Mouse (Mus musculus): ENCODE measurements around the gene Sv2c. TPM values are rescaled to one million over a fixed set of nuclear protein-coding genes. Genes with fewer than 3 reads are reported as not detected.

Gene Sv2c
- polyA plus RNA-seq, 1 experiment, result 0.04 TPM

DNA sequence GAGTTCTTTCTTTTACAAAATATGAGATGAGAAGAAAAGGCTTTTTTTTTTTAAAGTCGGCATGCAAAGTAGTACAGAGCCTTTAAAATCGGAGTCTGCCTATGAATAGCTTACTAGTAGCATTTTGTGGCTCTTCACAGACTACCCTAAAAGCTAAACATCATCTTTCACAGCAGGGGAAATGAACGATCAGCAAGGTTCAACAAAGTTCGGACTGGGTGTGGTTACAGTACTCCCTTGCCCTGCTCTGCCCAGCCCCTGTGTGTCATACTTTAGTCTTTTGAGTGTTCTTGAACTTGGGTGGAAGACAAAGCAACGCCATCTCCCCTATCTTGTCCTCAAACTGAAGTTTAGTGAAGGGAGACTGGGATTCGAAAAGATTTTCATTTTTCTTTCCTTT is 5.7 kb downstream of the Sv2c start:
- no peaks in the 10 kb centered on the region for H3K79me3 ChIP-seq (ENCODE audit: low read depth)

GRCm38 (mm10) chr13:96125011-96125410 is 7.4 kb downstream of the Sv2c start:
- H3K27me3 ChIP-seq (ENCODE audit: control insufficient read depth, insufficient read depth, insufficient read length), result peaks cover 22% of the 10 kb centered on the region
- no peak overlapping the region for H3ac ChIP-seq (ENCODE audit: control insufficient read depth, insufficient read length, low read depth)
- TF ChIP-seq CTCF (IDR thresholded peaks at IDR 0.05; ENCODE audit: control insufficient read depth, insufficient read depth, insufficient read length), result no peak
- no peak for TF ChIP-seq FOSL1 (IDR thresholded peaks at IDR 0.05; ENCODE audit: insufficient read depth, low read length, poor library complexity, severe bottlenecking)
- TF ChIP-seq MYOG (IDR thresholded peaks at IDR 0.05; ENCODE audit: control insufficient read depth, extremely low read depth, insufficient read length), result no peak
- TF ChIP-seq USF1 (IDR thresholded peaks at IDR 0.05; ENCODE audit: low read depth), result no peak
- no peak for TF ChIP-seq CEBPB (IDR thresholded peaks at IDR 0.05; ENCODE audit: low read depth)
- no peak for TF ChIP-seq MYOD1 (IDR thresholded peaks at IDR 0.05; ENCODE audit: control insufficient read depth, insufficient read length, low read depth)
- TF ChIP-seq MAX (IDR thresholded peaks at IDR 0.05), result no peak

More for the DNA sequence above, 5.7 kb downstream of the Sv2c start:
- H3K27me3 ChIP-seq (ENCODE audit: control insufficient read depth, insufficient read depth, insufficient read length), result peaks cover 30% of the 10 kb centered on the region
- no peak overlapping the region for H3ac ChIP-seq (ENCODE audit: control insufficient read depth, insufficient read length, low read depth)
- no peaks in the 10 kb centered on the region for H3K36me3 ChIP-seq (ENCODE audit: control insufficient read depth, insufficient read depth)
- TF ChIP-seq CEBPB (IDR thresholded peaks at IDR 0.05; ENCODE audit: low read depth) (no peak), FOSL1 (IDR thresholded peaks at IDR 0.05; ENCODE audit: insufficient read depth, low read length, poor library complexity, severe bottlenecking) (no peak), MAX (IDR thresholded peaks at IDR 0.05) (no peak), MYOD1 (IDR thresholded peaks at IDR 0.05; ENCODE audit: control insufficient read depth, insufficient read length, low read depth) (no peak), CTCF (IDR thresholded peaks at IDR 0.05; ENCODE audit: control insufficient read depth, insufficient read depth, insufficient read length) (no peak), USF1 (IDR thresholded peaks at IDR 0.05; ENCODE audit: low read depth) (no peak), MYOG (IDR thresholded peaks at IDR 0.05; ENCODE audit: control insufficient read depth, extremely low read depth, insufficient read length) (no peak)
- H3K4me3 ChIP-seq (ENCODE audit: insufficient read depth, poor library complexity, severe bottlenecking), result no peak overlapping the region
- no peaks in the 10 kb centered on the region for H3K79me2 ChIP-seq (ENCODE audit: control insufficient read depth, insufficient read depth)

DNA sequence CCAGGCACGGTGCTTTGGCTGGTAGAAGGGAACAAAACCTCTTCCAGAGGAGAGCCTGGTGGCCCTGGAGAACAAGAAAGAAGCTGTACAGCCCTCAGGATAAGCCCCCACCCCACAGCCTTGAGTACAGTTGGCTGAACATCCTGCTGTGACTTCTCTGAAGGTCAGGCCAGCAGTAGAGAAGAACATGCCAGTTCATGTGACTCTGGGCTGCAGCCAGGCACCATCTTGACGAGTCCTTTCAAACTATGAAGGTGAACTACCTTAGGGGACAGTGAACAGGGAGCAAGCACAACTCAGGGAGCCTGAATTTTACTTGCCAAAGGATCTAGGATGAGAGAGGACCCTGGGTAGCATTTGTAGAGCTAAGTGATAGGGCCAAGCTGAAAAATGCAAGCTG is 19.7 kb downstream of the Sv2c start:
- Histone ChIP-seq H3ac (ENCODE audit: control insufficient read depth, insufficient read length, low read depth) (no peak overlapping the region), H3K36me3 (ENCODE audit: control insufficient read depth, insufficient read depth) (no peaks in the 10 kb centered on the region), H3K79me3 (ENCODE audit: low read depth) (no peaks in the 10 kb centered on the region), H3K79me2 (ENCODE audit: control insufficient read depth, insufficient read depth) (no peaks in the 10 kb centered on the region), H3K4me3 (ENCODE audit: insufficient read depth, poor library complexity, severe bottlenecking) (no peak overlapping the region), H3K27me3 (ENCODE audit: control insufficient read depth, insufficient read depth, insufficient read length) (no peaks in the 10 kb centered on the region)
- TF ChIP-seq CEBPB (IDR thresholded peaks at IDR 0.05; ENCODE audit: low read depth) (no peak), MYOG (IDR thresholded peaks at IDR 0.05; ENCODE audit: control insufficient read depth, extremely low read depth, insufficient read length) (no peak), MYOD1 (IDR thresholded peaks at IDR 0.05; ENCODE audit: control insufficient read depth, insufficient read length, low read depth) (no peak), FOSL1 (IDR thresholded peaks at IDR 0.05; ENCODE audit: insufficient read depth, low read length, poor library complexity, severe bottlenecking) (no peak), USF1 (IDR thresholded peaks at IDR 0.05; ENCODE audit: low read depth) (no peak), CTCF (IDR thresholded peaks at IDR 0.05; ENCODE audit: control insufficient read depth, insufficient read depth, insufficient read length) (no peak), MAX (IDR thresholded peaks at IDR 0.05) (no peak)

More at GRCm38 (mm10) chr13:96125011-96125410, 7.4 kb downstream of the Sv2c start:
- Histone ChIP-seq H3K36me3 (ENCODE audit: control insufficient read depth, insufficient read depth) (no peaks in the 10 kb centered on the region), H3K79me2 (ENCODE audit: control insufficient read depth, insufficient read depth) (no peaks in the 10 kb centered on the region), H3K4me3 (ENCODE audit: insufficient read depth, poor library complexity, severe bottlenecking) (no peak overlapping the region), H3K79me3 (ENCODE audit: low read depth) (no peaks in the 10 kb centered on the region)

DNA sequence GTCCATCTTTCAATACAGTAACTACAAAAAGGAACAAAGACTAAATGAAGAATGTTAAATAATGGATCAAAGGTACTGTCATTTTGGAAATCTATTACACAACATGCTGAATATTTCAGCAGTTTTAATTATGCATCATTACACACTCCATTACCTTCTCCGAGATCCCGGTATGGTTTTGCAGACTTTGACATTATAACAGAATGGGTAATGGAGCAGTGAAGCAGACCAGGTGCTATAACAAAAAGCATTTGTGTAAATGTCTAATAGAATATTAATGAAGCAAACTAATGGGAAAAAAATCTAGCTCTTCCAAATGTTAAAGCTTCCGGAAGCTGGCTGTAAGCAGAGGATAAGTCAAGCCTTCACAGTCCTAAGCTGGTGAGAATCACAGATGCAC is 21.6 kb downstream of the Sv2c start:
- H3K79me3 ChIP-seq (ENCODE audit: low read depth), result no peaks in the 10 kb centered on the region
- H3K79me2 ChIP-seq (ENCODE audit: control insufficient read depth, insufficient read depth), result no peaks in the 10 kb centered on the region
- no peaks in the 10 kb centered on the region for H3K36me3 ChIP-seq (ENCODE audit: control insufficient read depth, insufficient read depth)
- H3ac ChIP-seq (ENCODE audit: control insufficient read depth, insufficient read length, low read depth), result no peak overlapping the region
- no peaks in the 10 kb centered on the region for H3K27me3 ChIP-seq (ENCODE audit: control insufficient read depth, insufficient read depth, insufficient read length)
- TF ChIP-seq USF1 (IDR thresholded peaks at IDR 0.05; ENCODE audit: low read depth), result no peak
- TF ChIP-seq MYOD1 (IDR thresholded peaks at IDR 0.05; ENCODE audit: control insufficient read depth, insufficient read length, low read depth), result no peak
- no peak for TF ChIP-seq MYOG (IDR thresholded peaks at IDR 0.05; ENCODE audit: control insufficient read depth, extremely low read depth, insufficient read length)
- TF ChIP-seq FOSL1 (IDR thresholded peaks at IDR 0.05; ENCODE audit: insufficient read depth, low read length, poor library complexity, severe bottlenecking), result no peak
- no peak for TF ChIP-seq CTCF (IDR thresholded peaks at IDR 0.05; ENCODE audit: control insufficient read depth, insufficient read depth, insufficient read length)
- TF ChIP-seq MAX (IDR thresholded peaks at IDR 0.05), result no peak
- no peak for TF ChIP-seq CEBPB (IDR thresholded peaks at IDR 0.05; ENCODE audit: low read depth)
- H3K4me3 ChIP-seq (ENCODE audit: insufficient read depth, poor library complexity, severe bottlenecking), result no peak overlapping the region

DNA sequence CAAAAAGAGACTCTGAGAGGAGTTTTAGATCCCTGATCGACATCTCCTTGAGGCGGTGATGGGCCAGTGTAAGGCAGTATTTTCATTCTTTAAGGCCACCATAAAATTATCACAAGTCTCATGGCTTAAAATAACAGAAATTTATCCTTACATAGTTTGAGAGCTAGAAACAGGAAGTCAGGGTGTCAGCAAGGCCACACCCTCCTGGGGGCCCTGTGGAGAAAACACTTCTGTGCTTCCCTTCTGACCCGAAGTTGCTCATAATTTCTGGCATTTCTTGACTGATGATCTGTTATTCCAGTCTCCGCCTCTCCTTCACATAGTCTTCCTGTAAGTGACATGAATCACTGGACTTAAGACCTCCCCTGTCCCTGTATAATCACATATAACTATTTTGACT is 26.0 kb downstream of the Sv2c start:
- no peak overlapping the region for H3ac ChIP-seq (ENCODE audit: control insufficient read depth, insufficient read length, low read depth)
- no peaks in the 10 kb centered on the region for H3K79me2 ChIP-seq (ENCODE audit: control insufficient read depth, insufficient read depth)
- peaks cover 4% of the 10 kb centered on the region for H3K27me3 ChIP-seq (ENCODE audit: control insufficient read depth, insufficient read depth, insufficient read length)
- no peak for TF ChIP-seq CTCF (IDR thresholded peaks at IDR 0.05; ENCODE audit: control insufficient read depth, insufficient read depth, insufficient read length)
- no peak for TF ChIP-seq MYOD1 (IDR thresholded peaks at IDR 0.05; ENCODE audit: control insufficient read depth, insufficient read length, low read depth)
- no peak for TF ChIP-seq FOSL1 (IDR thresholded peaks at IDR 0.05; ENCODE audit: insufficient read depth, low read length, poor library complexity, severe bottlenecking)
- no peak for TF ChIP-seq USF1 (IDR thresholded peaks at IDR 0.05; ENCODE audit: low read depth)
- TF ChIP-seq CEBPB (IDR thresholded peaks at IDR 0.05; ENCODE audit: low read depth), result no peak
- no peak for TF ChIP-seq MAX (IDR thresholded peaks at IDR 0.05)
- no peak for TF ChIP-seq MYOG (IDR thresholded peaks at IDR 0.05; ENCODE audit: control insufficient read depth, extremely low read depth, insufficient read length)
- H3K36me3 ChIP-seq (ENCODE audit: control insufficient read depth, insufficient read depth), result no peaks in the 10 kb centered on the region
- H3K79me3 ChIP-seq (ENCODE audit: low read depth), result no peaks in the 10 kb centered on the region
- no peak overlapping the region for H3K4me3 ChIP-seq (ENCODE audit: insufficient read depth, poor library complexity, severe bottlenecking)

DNA sequence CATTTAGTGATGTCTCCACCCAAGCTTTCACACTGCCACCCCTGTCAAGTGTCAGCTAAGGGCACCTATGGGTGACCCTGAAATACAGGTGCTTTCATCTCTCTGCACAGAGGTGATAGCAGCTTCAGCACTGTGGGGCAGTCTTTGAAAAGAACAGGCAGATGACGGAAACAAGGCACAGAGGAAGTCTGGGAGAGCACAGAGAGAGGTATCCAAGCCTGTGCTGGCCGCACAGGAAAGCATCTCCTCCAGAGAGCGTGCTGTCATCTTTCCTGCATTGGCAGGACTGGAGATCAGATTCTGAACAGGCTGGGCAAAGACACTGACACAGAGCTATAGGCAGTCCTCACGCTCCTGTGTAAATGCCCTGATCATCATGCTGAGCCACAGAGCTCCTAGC is 41.4 kb downstream of the Sv2c start:
- no peak overlapping the region for H3ac ChIP-seq (ENCODE audit: control insufficient read depth, insufficient read length, low read depth)
- TF ChIP-seq MYOG (IDR thresholded peaks at IDR 0.05; ENCODE audit: control insufficient read depth, extremely low read depth, insufficient read length) (no peak), MYOD1 (IDR thresholded peaks at IDR 0.05; ENCODE audit: control insufficient read depth, insufficient read length, low read depth) (no peak), USF1 (IDR thresholded peaks at IDR 0.05; ENCODE audit: low read depth) (no peak), CEBPB (IDR thresholded peaks at IDR 0.05; ENCODE audit: low read depth) (no peak), FOSL1 (IDR thresholded peaks at IDR 0.05; ENCODE audit: insufficient read depth, low read length, poor library complexity, severe bottlenecking) (no peak)
- H3K27me3 ChIP-seq (ENCODE audit: control insufficient read depth, insufficient read depth, insufficient read length), result peaks cover 18% of the 10 kb centered on the region
- no peaks in the 10 kb centered on the region for H3K36me3 ChIP-seq (ENCODE audit: control insufficient read depth, insufficient read depth)
- H3K4me3 ChIP-seq (ENCODE audit: insufficient read depth, poor library complexity, severe bottlenecking), result no peak overlapping the region
- H3K79me2 ChIP-seq (ENCODE audit: control insufficient read depth, insufficient read depth), result no peaks in the 10 kb centered on the region
- no peaks in the 10 kb centered on the region for H3K79me3 ChIP-seq (ENCODE audit: low read depth)

All from C2C12 (cell line).